Mouse (Mus musculus): ENCODE results near the gene Sh3bgrl3. TPM values are rescaled to one million over a fixed set of nuclear protein-coding genes. Genes with fewer than 3 reads are reported as not detected.
A peak's percentile ranks its signal among the peaks of the same experiment; 100 is the strongest.

Sh3bgrl3 gene
- total and polyA plus RNA-seq, 2 experiments from 2014 or later, result 49.7 to 140 TPM

- Histone ChIP-seq H3K4me2 (ENCODE audit: low read depth, low read length) (no peak overlapping the region), H3K27ac (ENCODE audit: low read depth) (peak overlapping the region; percentile 60; the same call in 1 of the 2 replicates), H3K4me3 (ENCODE audit: low read depth, low read length) (no peak overlapping the region), H3K4me1 (ENCODE audit: control insufficient read depth, insufficient read depth) (0 out of 2 replicates have a peak, but pooled peaks cover 2% of the 10 kb centered on the region), H3K9me3 (replicated peaks; ENCODE audit: control insufficient read depth, low read length) (no peaks in the 10 kb centered on the region), H3K36me3 (replicated peaks; ENCODE audit: control insufficient read depth, insufficient read depth, low read length) (no peaks in the 10 kb centered on the region), H3K27me3 (ENCODE audit: control insufficient read depth, insufficient read depth, low read length) (no peaks in the 10 kb centered on the region), H3K9ac (replicated peaks; ENCODE audit: low read depth, low read length) (no peak overlapping the region)
- WGBS, result 74% methylated on average over 2 of the region's 2 CpGs
- ATAC-seq (ENCODE audit: insufficient read depth, low read depth), result no peak
- DNase-seq (ENCODE audit: low spot score), result no peak
- TF ChIP-seq EP300 (IDR thresholded peaks at IDR 0.05; ENCODE audit: low read depth) (no peak), CTCF (IDR thresholded peaks at IDR 0.05; ENCODE audit: low read depth) (no peak)
These were observed 12.1 kb downstream of the Sh3bgrl3 start for GRCm38 (mm10) chr4:134116501-134116900.

DNA sequence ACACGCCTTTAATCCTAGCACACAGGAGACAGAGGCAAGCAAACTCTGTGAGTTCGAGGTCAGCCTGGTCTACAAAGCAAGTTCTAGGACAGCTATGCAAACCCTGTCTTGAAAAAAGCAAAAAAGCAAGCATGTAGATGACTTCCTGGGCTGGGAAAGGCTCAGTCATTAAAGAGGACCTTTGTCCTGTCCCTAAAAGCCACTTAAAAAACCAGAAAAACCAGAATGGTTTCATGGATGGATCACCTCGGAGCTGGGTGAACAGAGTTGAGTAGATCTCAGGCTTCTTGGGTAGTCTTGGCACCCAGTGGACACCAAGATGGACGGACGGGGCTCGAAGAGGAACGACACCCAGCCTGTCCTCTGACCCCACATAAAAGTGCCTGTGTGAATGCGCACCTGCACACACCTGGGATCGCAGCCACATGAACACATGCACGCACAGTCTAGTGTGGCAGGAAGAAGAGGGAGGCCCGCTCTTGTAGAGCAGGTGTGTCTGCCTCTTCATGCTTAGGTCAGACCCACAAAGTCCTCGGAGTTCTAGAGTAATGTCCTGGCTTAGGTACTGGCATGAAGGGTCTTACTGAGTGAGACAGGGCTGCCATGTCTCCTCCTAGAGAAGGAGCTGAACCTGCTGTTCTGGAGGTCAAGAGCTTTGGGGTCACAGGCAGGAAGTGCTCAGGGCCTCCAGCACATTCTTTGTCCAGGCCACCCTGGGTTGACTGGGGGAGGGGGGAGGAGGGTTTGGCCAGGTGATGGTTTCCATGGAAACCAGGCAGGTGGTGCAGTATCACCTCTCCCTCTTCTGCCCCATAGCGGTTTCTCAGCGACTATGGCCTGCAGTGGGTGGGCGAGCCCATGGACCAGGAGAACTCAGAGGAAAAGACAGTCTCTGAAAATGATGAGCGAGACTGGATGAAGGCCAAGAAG lies 13.1 kb downstream of the Sh3bgrl3 start:
- Histone ChIP-seq H3K4me2 (ENCODE audit: low read depth, low read length) (no peak overlapping the region), H3K27ac (ENCODE audit: low read depth) (peak overlapping the region; percentile 60; the same call in 1 of the 2 replicates), H3K9ac (replicated peaks; ENCODE audit: low read depth, low read length) (no peak overlapping the region), H3K4me1 (ENCODE audit: control insufficient read depth, insufficient read depth) (0 out of 2 replicates have a peak, but pooled peaks cover 2% of the 10 kb centered on the region), H3K36me3 (replicated peaks; ENCODE audit: control insufficient read depth, insufficient read depth, low read length) (no peaks in the 10 kb centered on the region), H3K4me3 (ENCODE audit: low read depth, low read length) (no peak overlapping the region), H3K27me3 (ENCODE audit: control insufficient read depth, insufficient read depth, low read length) (no peaks in the 10 kb centered on the region), H3K9me3 (replicated peaks; ENCODE audit: control insufficient read depth, low read length) (no peaks in the 10 kb centered on the region)
- TF ChIP-seq EP300 (IDR thresholded peaks at IDR 0.05; ENCODE audit: low read depth) (no peak), CTCF (IDR thresholded peaks at IDR 0.05; ENCODE audit: low read depth) (no peak)
- ATAC-seq (ENCODE audit: insufficient read depth, low read depth), result no peak
- 83% methylated on average over 16 of the region's 16 CpGs for WGBS
- no peak for DNase-seq (ENCODE audit: low spot score)

GRCm38 (mm10) chr4:134114038-134114437 lies 14.6 kb downstream of the Sh3bgrl3 start:
- no peak overlapping the region for H3K27ac ChIP-seq (ENCODE audit: low read depth)
- H3K27me3 ChIP-seq (ENCODE audit: control insufficient read depth, insufficient read depth, low read length), result no peaks in the 10 kb centered on the region
- no peaks in the 10 kb centered on the region for H3K36me3 ChIP-seq (replicated peaks; ENCODE audit: control insufficient read depth, insufficient read depth, low read length)
- no peak overlapping the region for H3K9ac ChIP-seq (replicated peaks; ENCODE audit: low read depth, low read length)
- 99% methylated on average over 4 of the region's 4 CpGs for WGBS
- no peak for ATAC-seq (ENCODE audit: insufficient read depth, low read depth)
- TF ChIP-seq EP300 (IDR thresholded peaks at IDR 0.05; ENCODE audit: low read depth) (no peak), CTCF (IDR thresholded peaks at IDR 0.05; ENCODE audit: low read depth) (no peak)
- no peak for DNase-seq (ENCODE audit: low spot score)
- H3K9me3 ChIP-seq (replicated peaks; ENCODE audit: control insufficient read depth, low read length), result no peaks in the 10 kb centered on the region
- no peak overlapping the region for H3K4me3 ChIP-seq (ENCODE audit: low read depth, low read length)
- H3K4me2 ChIP-seq (ENCODE audit: low read depth, low read length), result no peak overlapping the region
- H3K4me1 ChIP-seq (ENCODE audit: control insufficient read depth, insufficient read depth), result 0 out of 2 replicates have a peak, but pooled peaks cover 2% of the 10 kb centered on the region

GRCm38 (mm10) chr4:134113356-134113994 lies 15.1 kb downstream of the Sh3bgrl3 start:
- DNase-seq (ENCODE audit: low spot score) (no peak), ATAC-seq (ENCODE audit: insufficient read depth, low read depth) (no peak)
- Histone ChIP-seq H3K4me1 (ENCODE audit: control insufficient read depth, insufficient read depth) (no peaks in the 10 kb centered on the region), H3K27me3 (ENCODE audit: control insufficient read depth, insufficient read depth, low read length) (no peaks in the 10 kb centered on the region), H3K9me3 (replicated peaks; ENCODE audit: control insufficient read depth, low read length) (no peaks in the 10 kb centered on the region), H3K36me3 (replicated peaks; ENCODE audit: control insufficient read depth, insufficient read depth, low read length) (no peaks in the 10 kb centered on the region), H3K4me2 (ENCODE audit: low read depth, low read length) (no peak overlapping the region), H3K4me3 (ENCODE audit: low read depth, low read length) (no peak overlapping the region), H3K9ac (replicated peaks; ENCODE audit: low read depth, low read length) (no peak overlapping the region), H3K27ac (ENCODE audit: low read depth) (no peak overlapping the region)
- whole genome bisulfite sequencing, result 61% methylated on average over 10 of the region's 10 CpGs
- TF ChIP-seq EP300 (IDR thresholded peaks at IDR 0.05; ENCODE audit: low read depth) (no peak), CTCF (IDR thresholded peaks at IDR 0.05; ENCODE audit: low read depth) (no peak)

- no peak overlapping the region for H3K4me2 ChIP-seq (ENCODE audit: low read depth, low read length)
- no peaks in the 10 kb centered on the region for H3K27me3 ChIP-seq (ENCODE audit: control insufficient read depth, insufficient read depth, low read length)
- H3K9ac ChIP-seq (replicated peaks; ENCODE audit: low read depth, low read length), result no peak overlapping the region
- 56% methylated on average over 6 of the region's 6 CpGs for WGBS
- DNase-seq (ENCODE audit: low spot score) (no peak), ATAC-seq (ENCODE audit: insufficient read depth, low read depth) (no peak)
- H3K4me1 ChIP-seq (ENCODE audit: control insufficient read depth, insufficient read depth), result no peaks in the 10 kb centered on the region
- no peak overlapping the region for H3K27ac ChIP-seq (ENCODE audit: low read depth)
- TF ChIP-seq EP300 (IDR thresholded peaks at IDR 0.05; ENCODE audit: low read depth) (no peak), CTCF (IDR thresholded peaks at IDR 0.05; ENCODE audit: low read depth) (no peak)
- no peak overlapping the region for H3K4me3 ChIP-seq (ENCODE audit: low read depth, low read length)
- H3K9me3 ChIP-seq (replicated peaks; ENCODE audit: control insufficient read depth, low read length), result no peaks in the 10 kb centered on the region
- H3K36me3 ChIP-seq (replicated peaks; ENCODE audit: control insufficient read depth, insufficient read depth, low read length), result no peaks in the 10 kb centered on the region
These were observed 16.2 kb downstream of the Sh3bgrl3 start for GRCm38 (mm10) chr4:134112403-134112802.
